Mouse (Mus musculus): Measurements from ENCODE around the gene Crygf. TPM values are rescaled to one million over a fixed set of nuclear protein-coding genes. Genes with fewer than 3 reads are reported as not detected.
"Not testable (repeated sequence)": the region's sequence is repeated elsewhere in the genome, so short reads cannot be mapped to it uniquely, and the experiment has no call there.

Crygf gene
- 0.63 and 1.1 TPM in 2 replicates for polyA plus RNA-seq (2015; fragmentation: Nextera tagmentation; extraction: Ambion mirVana)

DNA sequence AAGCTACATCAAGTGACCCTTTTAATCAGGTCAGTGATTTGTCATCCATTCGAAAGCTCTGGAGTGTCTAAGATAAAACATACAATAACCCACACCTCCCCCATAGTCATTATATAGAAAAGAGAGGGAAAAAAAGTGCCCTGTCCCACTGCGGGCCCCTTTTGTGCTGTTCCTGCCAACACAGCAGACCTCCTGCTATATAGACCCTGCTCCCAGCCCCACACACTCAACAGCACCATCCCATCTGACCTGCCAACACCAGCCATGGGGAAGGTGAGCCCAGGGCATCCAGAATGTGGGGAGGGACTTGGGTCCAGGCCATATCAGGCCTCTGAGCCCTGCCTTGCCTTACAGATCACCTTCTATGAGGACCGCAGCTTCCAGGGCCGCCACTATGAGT lies at the start of gene Crygf:
TSS of gene Crygf (plus strand) at position 227 of the 400 bp plus-strand sequence.
- Histone ChIP-seq H3K4me3 (replicated peaks) (no peak within 1 kb of the TSS), H3K36me3 (no peaks in the 10 kb centered on the region), H3K4me1 (no peaks in the 10 kb centered on the region), H3K27ac (replicated peaks) (no peak within 1 kb of the TSS), H3K9me3 (replicated peaks) (no peaks in the 10 kb centered on the region), H3K27me3 (no peaks in the 10 kb centered on the region), H3K4me2 (replicated peaks) (no peak within 1 kb of the TSS), H3K9ac (no peak within 1 kb of the TSS)
- 85% methylated on average over 4 of the region's 4 CpGs for WGBS
- no peak for ATAC-seq (ENCODE audit: insufficient number of reproducible peaks, low FRiP score, low TSS enrichment, low read depth)

DNA sequence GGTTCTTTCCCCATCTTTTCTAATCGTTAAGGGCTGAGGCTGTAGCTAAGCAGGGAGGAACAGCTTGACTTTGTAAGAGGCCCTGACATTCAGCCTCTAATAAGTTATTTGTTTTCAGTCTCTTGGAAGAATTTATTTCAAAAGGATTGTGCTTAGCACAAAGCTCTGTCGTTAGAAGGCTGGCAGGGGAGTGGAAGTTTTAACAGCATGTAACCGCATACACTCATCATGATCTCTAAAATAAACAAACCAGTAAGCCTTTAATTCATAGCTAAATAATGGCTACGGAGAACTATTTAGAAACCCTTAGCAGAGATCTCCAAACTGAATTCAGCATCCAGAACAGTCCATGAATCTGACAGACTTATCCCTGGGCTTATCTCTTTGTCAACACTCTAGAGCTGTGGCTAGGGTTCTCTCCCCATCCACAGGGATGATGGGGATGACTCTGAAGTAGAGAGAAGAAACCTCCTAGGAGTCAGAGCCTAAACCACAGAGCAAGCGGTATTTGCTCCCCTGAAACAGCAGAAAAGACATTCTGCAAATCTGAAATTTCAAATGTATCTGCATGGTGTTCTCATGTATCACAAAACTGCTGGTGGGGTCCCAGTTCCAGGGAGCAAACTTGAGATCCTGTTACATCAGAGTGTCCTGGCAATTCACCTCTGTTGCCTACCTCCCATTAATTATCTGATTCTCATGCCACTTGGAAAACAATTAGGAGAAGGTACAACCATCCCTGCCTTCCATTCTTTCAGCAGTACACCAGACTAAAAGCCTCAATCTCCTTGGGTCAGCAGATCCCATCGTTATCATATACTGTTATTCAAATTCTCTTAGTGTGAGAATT lies 734 bp upstream of the Crygf start:
- no peak overlapping the region for H3K4me3 ChIP-seq (replicated peaks)
- no peaks in the 10 kb centered on the region for H3K4me1 ChIP-seq
- no peak overlapping the region for H3K27ac ChIP-seq (replicated peaks)
- H3K4me2 ChIP-seq (replicated peaks), result no peak overlapping the region
- no peak overlapping the region for H3K9ac ChIP-seq
- WGBS, result 46% methylated on average over 6 of the region's 6 CpGs
- H3K27me3 ChIP-seq, result no peaks in the 10 kb centered on the region
- ATAC-seq (ENCODE audit: insufficient number of reproducible peaks, low FRiP score, low TSS enrichment, low read depth), result no peak
- H3K9me3 ChIP-seq (replicated peaks), result no peaks in the 10 kb centered on the region
- H3K36me3 ChIP-seq, result no peaks in the 10 kb centered on the region

DNA sequence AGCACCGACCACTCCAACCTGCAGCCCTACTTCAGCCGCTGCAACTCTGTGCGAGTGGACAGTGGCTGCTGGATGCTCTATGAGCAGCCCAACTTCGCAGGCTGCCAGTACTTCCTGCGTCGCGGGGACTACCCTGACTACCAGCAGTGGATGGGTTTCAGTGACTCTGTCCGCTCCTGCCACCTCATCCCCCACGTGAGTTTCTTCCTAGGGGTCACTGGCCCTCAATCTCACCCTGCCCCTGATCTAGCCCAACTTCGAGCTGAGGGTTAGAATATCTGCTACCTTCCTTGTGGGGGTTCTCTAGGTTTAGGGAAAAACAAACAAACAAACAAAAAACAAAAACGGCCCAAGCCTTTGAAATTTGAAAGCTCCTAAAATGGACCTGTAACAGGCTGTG lies 376 bp downstream of the Crygf start:
- not testable (repeated sequence) for H3K4me1 ChIP-seq; H3K9ac ChIP-seq; H3K27ac ChIP-seq (replicated peaks); H3K4me2 ChIP-seq (replicated peaks); H3K27me3 ChIP-seq; H3K9me3 ChIP-seq (replicated peaks); ATAC-seq (ENCODE audit: insufficient number of reproducible peaks, low FRiP score, low TSS enrichment, low read depth); H3K36me3 ChIP-seq; H3K4me3 ChIP-seq (replicated peaks)
- WGBS, result 82% methylated on average over 11 of the region's 11 CpGs

DNA sequence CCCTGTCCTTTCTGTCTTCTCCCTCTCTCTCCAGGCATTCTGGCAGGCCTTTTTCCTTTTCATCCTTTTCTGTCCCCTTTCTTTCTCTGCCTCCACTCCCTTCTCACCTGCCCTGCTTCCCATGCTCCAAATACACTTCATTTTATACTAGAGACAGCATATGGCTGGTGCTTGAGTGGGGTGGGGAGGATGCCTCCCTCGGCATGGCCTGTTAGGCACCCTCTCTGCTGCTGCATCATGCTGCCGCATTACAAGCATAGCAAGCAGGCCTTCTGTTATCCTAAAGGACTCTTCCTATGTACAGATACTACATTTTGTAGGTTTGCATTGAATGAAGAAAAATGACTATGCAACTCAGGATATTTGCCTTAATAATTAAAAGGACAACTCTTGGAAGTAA lies 3.7 kb downstream of the Crygf start:
- H3K9ac ChIP-seq, result no peak overlapping the region
- H3K4me1 ChIP-seq, result no peaks in the 10 kb centered on the region
- no peak overlapping the region for H3K4me2 ChIP-seq (replicated peaks)
- ATAC-seq (ENCODE audit: insufficient number of reproducible peaks, low FRiP score, low TSS enrichment, low read depth), result no peak
- H3K27me3 ChIP-seq, result no peaks in the 10 kb centered on the region
- no peaks in the 10 kb centered on the region for H3K9me3 ChIP-seq (replicated peaks)
- H3K27ac ChIP-seq (replicated peaks), result no peak overlapping the region
- no peaks in the 10 kb centered on the region for H3K36me3 ChIP-seq
- 78% methylated on average over 2 of the region's 2 CpGs for WGBS
- H3K4me3 ChIP-seq (replicated peaks), result no peak overlapping the region

DNA sequence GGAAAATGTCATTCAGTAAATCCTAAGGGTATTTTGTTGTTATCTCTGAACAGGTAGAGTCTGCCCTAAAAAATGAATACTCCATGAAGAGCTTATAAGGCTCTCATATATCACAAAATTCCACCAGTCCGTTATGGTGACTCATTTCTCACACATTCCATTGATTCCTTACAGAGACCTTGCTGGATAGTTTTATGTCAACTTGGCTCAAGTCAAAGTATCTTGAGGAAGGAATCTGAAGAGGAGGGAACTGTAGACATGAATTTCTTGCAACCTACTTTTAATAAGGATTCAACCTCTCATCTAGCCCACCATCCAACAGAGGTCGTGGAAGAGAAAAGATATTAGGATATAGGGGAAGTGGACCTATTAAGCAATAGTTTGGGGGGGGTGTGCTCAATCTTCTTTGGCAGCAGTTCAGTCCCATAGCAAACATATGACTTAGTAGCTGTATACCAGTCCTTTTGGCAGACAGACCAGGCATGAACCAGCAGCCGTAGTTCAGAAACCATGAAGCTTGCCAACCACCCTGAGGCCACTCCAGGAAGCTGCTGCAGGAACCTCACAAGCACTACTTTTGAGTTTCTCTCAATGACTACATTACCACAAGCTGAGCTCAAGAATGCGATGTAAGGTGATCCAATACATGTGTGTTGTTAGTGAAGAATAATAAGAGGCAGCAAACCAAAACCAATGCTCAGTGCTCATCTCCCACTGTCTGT lies 5.9 kb downstream of the Crygf start:
- no peak overlapping the region for H3K9ac ChIP-seq
- H3K36me3 ChIP-seq, result no peaks in the 10 kb centered on the region
- no peak overlapping the region for H3K4me3 ChIP-seq (replicated peaks)
- H3K27ac ChIP-seq (replicated peaks), result no peak overlapping the region
- H3K4me2 ChIP-seq (replicated peaks), result no peak overlapping the region
- ATAC-seq (ENCODE audit: insufficient number of reproducible peaks, low FRiP score, low TSS enrichment, low read depth), result no peak
- H3K27me3 ChIP-seq, result no peaks in the 10 kb centered on the region
- no peaks in the 10 kb centered on the region for H3K9me3 ChIP-seq (replicated peaks)
- H3K4me1 ChIP-seq, result no peaks in the 10 kb centered on the region
- 59% methylated on average over 4 of the region's 4 CpGs for WGBS

Other genes starting within 250 kb of the Crygf start
- gene Map2, start 248.8 kb downstream of the Crygf start, polyA plus RNA-seq (2015; fragmentation: Nextera tagmentation; extraction: Ambion mirVana), result 19.7 and 22.4 TPM in 2 replicates

Data from embryonic facial prominence, embryonic 15.5 days (tissue).